Mouse (Mus musculus) layer of hippocampus, adult 18-20 months (tissue): ENCODE data around the gene Ccdc177. TPM values are rescaled to one million over a fixed set of nuclear protein-coding genes. Genes with fewer than 3 reads are reported as not detected.

Source experiments
- DNase-seq, 2 experiments: peaks; one replicate each; pipeline ENCODE4 v3.0.0; 2022; ENCODE audit warnings: low spot score in 2 of 2
- total RNA-seq, 2 experiments: library from RNA; stranded (reverse); gene quantifications; 2 replicates each; pipeline ENCODE4 v1.2.3; 2021

The Ccdc177 gene
- total RNA-seq, 2 experiments from 2014 or later = 16.2 to 16.3 TPM

GRCm38 (mm10) chr12:80785597-80785996 lies 25.1 kb upstream of the Ccdc177 start:
- DNase-seq = no peak

GRCm38 (mm10) chr12:80785005-80785404 lies 24.5 kb upstream of the Ccdc177 start:
- DNase-seq = no peak

GRCm38 (mm10) chr12:80783889-80784288 lies 23.4 kb upstream of the Ccdc177 start:
- DNase-seq = no peak

GRCm38 (mm10) chr12:80782892-80783291 lies 22.4 kb upstream of the Ccdc177 start:
- DNase-seq = no peak

- no peak for DNase-seq
Observed at GRCm38 (mm10) chr12:80782190-80782589, 21.7 kb upstream of the Ccdc177 start.

GRCm38 (mm10) chr12:80779760-80780159 lies 19.3 kb upstream of the Ccdc177 start:
- no peak for DNase-seq

GRCm38 (mm10) chr12:80778188-80778936 lies 17.9 kb upstream of the Ccdc177 start:
- DNase-seq = no peak

GRCm38 (mm10) chr12:80776046-80776634 lies 15.7 kb upstream of the Ccdc177 start:
- DNase-seq = no peak

GRCm38 (mm10) chr12:80774786-80775185 lies 14.3 kb upstream of the Ccdc177 start:
- DNase-seq = no peak

GRCm38 (mm10) chr12:80769697-80770096 lies 9.2 kb upstream of the Ccdc177 start:
- peak; percentile 38 to 83 for DNase-seq

- DNase-seq = no peak
Observed at GRCm38 (mm10) chr12:80764116-80764515, 3.6 kb upstream of the Ccdc177 start.

- DNase-seq = no peak
Observed at GRCm38 (mm10) chr12:80762982-80763381, 2.5 kb upstream of the Ccdc177 start.

GRCm38 (mm10) chr12:80759713-80760395 lies 633 bp downstream of the Ccdc177 start:
- peak; percentile 32 to 55 for DNase-seq

- no peak for DNase-seq
Observed at GRCm38 (mm10) chr12:80759387-80759712, 1.1 kb downstream of the Ccdc177 start.

GRCm38 (mm10) chr12:80758559-80759386 lies 1.7 kb downstream of the Ccdc177 start:
- DNase-seq = no peak

GRCm38 (mm10) chr12:80757751-80758558 lies 2.5 kb downstream of the Ccdc177 start:
- DNase-seq = no peak

GRCm38 (mm10) chr12:80751556-80751955 lies 8.9 kb downstream of the Ccdc177 start:
- no peak for DNase-seq

- peak in 1 of 2 experiments; percentile 56 for DNase-seq
Observed at GRCm38 (mm10) chr12:80746031-80746813, 14.3 kb downstream of the Ccdc177 start.

- DNase-seq = no peak
Observed at GRCm38 (mm10) chr12:80744614-80745013, 15.9 kb downstream of the Ccdc177 start.

GRCm38 (mm10) chr12:80739482-80739881 lies 21.0 kb downstream of the Ccdc177 start:
- no peak for DNase-seq
